ENCODE assay signal across 37 mouse cellular contexts in genomic region chr6:65925737-65926333, GRCm38 (mm10). TPM values are rescaled to one million over a fixed set of nuclear protein-coding genes. Genes with fewer than 3 reads are reported as not detected.
A peak's percentile ranks its signal among the peaks of the same experiment; 100 is the strongest.
DNase-seq lines count a peak whose midpoint lies in the region; ATAC-seq lines count a peak whose summit lies in the region.
"Had no signal": no experiment of that assay in that cellular context is flagged by ENCODE, and none has a peak within 500 bp of the region (broad histone marks: within the 10 kb centered on the region; RNA-seq: fewer than 3 reads in every experiment).

No protein-coding gene starts in this region.

- no peak overlapping the region for H3K4me3 ChIP-seq in forebrain, embryonic 11.5 days (ENCODE audit: low read depth, low read length)
- no peak overlapping the region for H3K4me3 ChIP-seq in forebrain, embryonic 10.5 days
- no peak overlapping the region for H3K4me3 ChIP-seq in neural tube, embryonic 12.5 days
- no peak overlapping the region for H3K4me3 ChIP-seq in forebrain, embryonic 14.5 days (ENCODE audit: low read depth, low read length)
- H3K4me3 ChIP-seq: embryonic facial prominence, embryonic 13.5 days; heart, embryonic 15.5 days; liver, embryonic 12.5 days; stomach, embryonic 15.5 days had no signal

- no peaks in the 10 kb centered on the region for H3K4me1 ChIP-seq in forebrain, embryonic 11.5 days (replicated peaks; ENCODE audit: control insufficient read depth, insufficient read depth, low read length)
- H3K4me1 ChIP-seq in forebrain, embryonic 10.5 days, result 0 out of 2 replicates have a peak, but pooled peaks cover 3% of the 10 kb centered on the region
- H3K4me1 ChIP-seq in neural tube, embryonic 12.5 days, result peaks cover 13% of the 10 kb centered on the region
- H3K4me1 ChIP-seq in forebrain, embryonic 14.5 days (ENCODE audit: control insufficient read depth, insufficient read depth, low read length), result no peaks in the 10 kb centered on the region
- H3K4me1 ChIP-seq: liver, embryonic 12.5 days; stomach, embryonic 15.5 days had no signal

- no peaks in the 10 kb centered on the region for H3K36me3 ChIP-seq in forebrain, embryonic 11.5 days (ENCODE audit: control insufficient read depth, insufficient read depth, low read length)
- 0 out of 2 replicates have a peak, but pooled peaks cover 3% of the 10 kb centered on the region for H3K36me3 ChIP-seq in forebrain, embryonic 10.5 days (replicated peaks)
- H3K36me3 ChIP-seq in neural tube, embryonic 12.5 days, result no peaks in the 10 kb centered on the region
- H3K36me3 ChIP-seq in forebrain, embryonic 14.5 days (ENCODE audit: control insufficient read depth, insufficient read depth, low read length), result no peaks in the 10 kb centered on the region
- H3K36me3 ChIP-seq: G1E; liver, embryonic 12.5 days; stomach, embryonic 15.5 days had no signal

- DNase-seq in forebrain, embryonic 11.5 days (ENCODE audit: low spot score), result no peak
- DNase-seq in forebrain, embryonic 10.5 days (ENCODE audit: extremely low spot score, low spot score), result no peak
- no peak for DNase-seq in neural tube, embryonic 10.5 days (ENCODE audit: extremely low spot score, low spot score)
- peak; percentile 63 for DNase-seq in forebrain, embryonic 14.5 days (ENCODE audit: low spot score)
- DNase-seq in B cell, adult 2 months, result no peak
- DNase-seq in layer of hippocampus, postnatal 14 days (ENCODE audit: low spot score in 2 of 2), result no peak
- DNase-seq: adrenal gland, postnatal 10 days; cerebellum, adult 11-12 months; cerebellum, postnatal 10 days; gastrocnemius, postnatal 10 days; kidney, adult 8-10 months; kidney, postnatal 4 days; layer of hippocampus, postnatal 36 days; left cerebral cortex, postnatal 4 days; liver, postnatal 0 days; lung, postnatal 36 days; midbrain, embryonic 14.5 days; right cerebral cortex, postnatal 25 days; thymus, postnatal 14 days had no signal

- peak; percentile 82 for ATAC-seq in forebrain, embryonic 11.5 days (replicated peaks; ENCODE audit: low FRiP score)
- ATAC-seq in neural tube, embryonic 12.5 days (ENCODE audit: low FRiP score, low read depth), result peak; percentile 51
- peak; percentile 70 for ATAC-seq in forebrain, embryonic 14.5 days
- ATAC-seq: liver, embryonic 12.5 days; liver, postnatal 0 days; Patski had no signal

- no peak overlapping the region for H3K9ac ChIP-seq in forebrain, embryonic 11.5 days (ENCODE audit: low read length)
- no peak overlapping the region for H3K9ac ChIP-seq in neural tube, embryonic 12.5 days
- H3K9ac ChIP-seq in forebrain, embryonic 14.5 days (ENCODE audit: low read length), result no peak overlapping the region
- H3K9ac ChIP-seq: embryonic facial prominence, embryonic 13.5 days; heart, embryonic 15.5 days; liver, embryonic 12.5 days; liver, postnatal 0 days; stomach, embryonic 15.5 days had no signal

- H3K27me3 ChIP-seq in forebrain, embryonic 11.5 days (ENCODE audit: control insufficient read depth, insufficient read depth, low read length), result peaks cover 10% of the 10 kb centered on the region
- H3K27me3 ChIP-seq in forebrain, embryonic 10.5 days (ENCODE audit: poor library complexity, severe bottlenecking), result peaks cover 43% of the 10 kb centered on the region
- H3K27me3 ChIP-seq in neural tube, embryonic 12.5 days (replicated peaks), result no peaks in the 10 kb centered on the region
- peaks cover 10% of the 10 kb centered on the region; the same call in 1 of the 2 replicates for H3K27me3 ChIP-seq in forebrain, embryonic 14.5 days (replicated peaks; ENCODE audit: control insufficient read depth, insufficient read depth, low read length)
- H3K27me3 ChIP-seq: embryonic facial prominence, embryonic 13.5 days; heart, embryonic 15.5 days; liver, embryonic 12.5 days; Patski; stomach, embryonic 15.5 days had no signal

- H3K9me3 ChIP-seq in forebrain, embryonic 11.5 days (ENCODE audit: control insufficient read depth, low read length), result no peaks in the 10 kb centered on the region
- no peaks in the 10 kb centered on the region for H3K9me3 ChIP-seq in forebrain, embryonic 10.5 days
- no peaks in the 10 kb centered on the region for H3K9me3 ChIP-seq in neural tube, embryonic 12.5 days
- H3K9me3 ChIP-seq in forebrain, embryonic 14.5 days (replicated peaks; ENCODE audit: control insufficient read depth, low read length), result no peaks in the 10 kb centered on the region
- H3K9me3 ChIP-seq: embryonic facial prominence, embryonic 13.5 days; G1E; heart, embryonic 15.5 days; liver, embryonic 12.5 days; stomach, embryonic 15.5 days had no signal

- 47% methylated on average over 3 of the region's 3 CpGs for WGBS in forebrain, embryonic 11.5 days
- WGBS in forebrain, embryonic 10.5 days, result 75% methylated on average over 3 of the region's 3 CpGs
- WGBS in neural tube, embryonic 12.5 days, result 73% methylated on average over 3 of the region's 3 CpGs
- 19% methylated on average over 3 of the region's 3 CpGs for WGBS in forebrain, embryonic 14.5 days

- H3K4me2 ChIP-seq in forebrain, embryonic 11.5 days (ENCODE audit: low read depth, low read length, severe bottlenecking), result no peak overlapping the region
- no peak overlapping the region for H3K4me2 ChIP-seq in neural tube, embryonic 12.5 days (replicated peaks)
- no peak overlapping the region for H3K4me2 ChIP-seq in forebrain, embryonic 14.5 days (ENCODE audit: low read length)
- H3K4me2 ChIP-seq: embryonic facial prominence, embryonic 13.5 days; heart, embryonic 15.5 days; liver, embryonic 12.5 days; stomach, embryonic 15.5 days had no signal

- no peak overlapping the region for H3K27ac ChIP-seq in forebrain, embryonic 11.5 days (ENCODE audit: low read depth, low read length)
- H3K27ac ChIP-seq in forebrain, embryonic 10.5 days, result no peak overlapping the region
- H3K27ac ChIP-seq in neural tube, embryonic 12.5 days, result no peak overlapping the region
- no peak overlapping the region for H3K27ac ChIP-seq in forebrain, embryonic 14.5 days (ENCODE audit: low read depth, low read length)
- H3K27ac ChIP-seq: embryonic facial prominence, embryonic 13.5 days; heart, embryonic 15.5 days; kidney, postnatal 0 days; liver, embryonic 12.5 days; stomach, embryonic 15.5 days had no signal

RNA-seq across cellular contexts. Expression of gene 4930544G11Rik, which starts 26.6 kb away (rescaled TPM):
- not detected in 2 replicates for polyA plus RNA-seq in forebrain, embryonic 11.5 days (2014; fragmentation: Nextera tagmentation; extraction: Ambion mirVana)
- polyA plus RNA-seq in forebrain, embryonic 10.5 days (2016; fragmentation: Nextera tagmentation; extraction: Ambion mirVana), result not detected in 2 replicates
- polyA plus RNA-seq in neural tube, embryonic 12.5 days (2016; fragmentation: Nextera tagmentation; extraction: Ambion mirVana), result not detected in 2 replicates
- polyA plus RNA-seq in forebrain, embryonic 14.5 days (2014; fragmentation: Nextera tagmentation; extraction: Ambion mirVana), result not detected in 2 replicates
- not detected for total RNA-seq in layer of hippocampus, postnatal 14 days (2021)
- total RNA-seq: adrenal gland, postnatal 10 days; common myeloid progenitor, adult 5-6 weeks; G1E; gastrocnemius, postnatal 10 days; granulocyte monocyte progenitor cell, adult 5-6 weeks; heart, postnatal 25 days; layer of hippocampus, adult 8-10 months; layer of hippocampus, postnatal 36 days; left cerebral cortex, postnatal 4 days; megakaryocyte-erythroid progenitor cell, adult 5-6 weeks; monocyte, adult 5-6 weeks had no signal
- polyA plus RNA-seq: embryonic facial prominence, embryonic 13.5 days; G1E; heart, embryonic 15.5 days; intestine, embryonic 16.5 days; kidney, postnatal 0 days; limb, embryonic 14.5 days; liver, embryonic 12.5 days; liver, postnatal 0 days; lung, embryonic 16.5 days; midbrain, embryonic 14.5 days; Patski; stomach, embryonic 15.5 days; urinary bladder, adult 2 months had no signal
